Mouse (Mus musculus): ENCODE measurements around the gene Wfdc18.
A peak's percentile ranks its signal among the peaks of the same experiment; 100 is the strongest.

Wfdc18 gene

GRCm38 (mm10) chr11:83708715-83709114 lies at the start of gene Wfdc18:
Gene Wfdc18, plus strand, starts transcription at chr11:83709015.
- DNase-seq (ENCODE audit: low read depth, low spot score) = no peak

DNA sequence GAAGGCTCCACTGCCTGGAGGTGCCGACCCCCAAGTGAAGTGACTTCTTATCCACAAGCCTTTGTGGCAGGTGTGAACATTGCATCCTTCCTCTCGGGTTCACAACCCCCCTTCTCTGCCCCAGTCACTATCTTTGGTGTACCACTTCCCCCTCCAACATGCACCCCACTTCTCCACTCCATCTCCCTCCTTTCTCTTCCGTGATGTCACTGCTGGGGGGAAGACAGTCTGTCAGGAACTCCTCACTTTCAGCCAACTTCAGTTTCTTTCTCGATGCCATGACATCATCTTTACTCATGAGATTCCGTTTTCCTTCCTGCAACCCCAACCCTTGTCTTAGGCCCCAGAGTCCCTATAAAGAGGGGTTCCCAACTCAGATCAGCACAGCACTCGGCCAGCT lies 46.6 kb upstream of the Wfdc18 start, which contains the start of gene Ccl4:
TSS of gene Ccl4 (plus strand) at position 381 of the 400 bp plus-strand sequence.
- DNase-seq (ENCODE audit: low read depth, low spot score) = no peak

GRCm38 (mm10) chr11:83663532-83663931 lies 45.3 kb upstream of the Wfdc18 start:
- no peak for DNase-seq (ENCODE audit: low read depth, low spot score)

GRCm38 (mm10) chr11:83671743-83672142 lies 37.1 kb upstream of the Wfdc18 start:
- DNase-seq (ENCODE audit: low read depth, low spot score) = no peak

DNA sequence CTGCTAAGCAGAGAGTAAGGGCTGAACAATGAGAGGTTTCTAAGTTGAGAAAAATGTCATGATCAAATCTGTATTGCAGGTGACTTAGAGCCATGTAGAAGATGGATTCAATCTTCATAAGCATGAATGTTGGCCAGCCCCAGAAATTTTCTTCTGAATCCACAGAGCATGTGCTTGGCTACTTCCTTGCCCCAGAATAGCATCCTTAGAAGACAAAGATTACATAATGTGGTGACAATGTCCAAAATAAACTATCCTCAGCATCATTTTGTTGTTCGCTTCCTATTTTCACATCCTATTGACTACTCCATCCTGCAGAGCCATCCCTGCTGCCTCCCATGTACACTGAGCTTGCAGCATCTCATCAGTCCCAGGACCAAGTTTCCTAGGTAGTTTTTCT lies 33.1 kb upstream of the Wfdc18 start:
- no peak for DNase-seq (ENCODE audit: low read depth, low spot score)

DNA sequence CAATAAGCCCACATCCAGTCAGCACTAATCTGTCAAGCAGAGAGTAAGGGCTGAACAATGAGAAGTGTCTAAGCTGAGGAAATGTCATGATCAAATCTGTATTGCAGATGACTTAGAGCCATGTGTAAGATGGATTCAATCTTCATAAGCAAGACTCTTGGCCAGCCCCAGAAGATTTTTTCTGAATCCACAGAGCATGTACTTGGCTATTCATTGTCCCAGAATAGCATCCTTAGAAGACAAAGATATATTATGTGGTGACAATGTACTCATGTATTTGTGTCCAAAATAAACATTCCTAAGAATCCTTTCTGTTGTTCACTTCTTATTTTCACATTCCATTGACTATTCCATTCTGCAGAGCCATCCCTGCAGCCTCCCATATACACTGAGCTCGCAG lies 18.9 kb upstream of the Wfdc18 start:
- no peak for DNase-seq (ENCODE audit: low read depth, low spot score)

GRCm38 (mm10) chr11:83692008-83692407 lies 16.8 kb upstream of the Wfdc18 start:
- no peak for DNase-seq (ENCODE audit: low read depth, low spot score)

- DNase-seq (ENCODE audit: low read depth, low spot score) = no peak
Measured at GRCm38 (mm10) chr11:83703705-83704104, 5.1 kb upstream of the Wfdc18 start, which contains the start of gene Wfdc17. Gene Wfdc17, plus strand, starts transcription at chr11:83703991.

DNA sequence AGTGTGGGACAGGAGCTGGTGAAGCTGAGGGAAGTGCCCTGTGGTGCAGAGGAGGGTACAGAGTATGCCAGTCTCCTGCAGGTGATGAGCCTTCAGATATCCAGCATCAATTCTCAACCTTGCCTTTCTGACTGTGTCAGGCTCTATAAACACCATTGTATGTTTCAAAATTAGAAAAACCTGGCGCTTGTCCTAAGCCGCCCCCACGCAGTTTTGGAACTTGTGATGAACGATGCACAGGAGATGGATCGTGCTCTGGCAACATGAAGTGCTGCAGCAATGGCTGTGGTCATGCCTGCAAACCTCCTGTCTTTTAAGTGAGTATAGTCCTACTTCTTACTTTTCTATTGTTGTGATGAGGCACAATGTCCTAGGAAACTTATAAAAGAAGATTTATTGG lies 868 bp downstream of the Wfdc18 start:
- DNase-seq (ENCODE audit: low read depth, low spot score) = no peak

DNA sequence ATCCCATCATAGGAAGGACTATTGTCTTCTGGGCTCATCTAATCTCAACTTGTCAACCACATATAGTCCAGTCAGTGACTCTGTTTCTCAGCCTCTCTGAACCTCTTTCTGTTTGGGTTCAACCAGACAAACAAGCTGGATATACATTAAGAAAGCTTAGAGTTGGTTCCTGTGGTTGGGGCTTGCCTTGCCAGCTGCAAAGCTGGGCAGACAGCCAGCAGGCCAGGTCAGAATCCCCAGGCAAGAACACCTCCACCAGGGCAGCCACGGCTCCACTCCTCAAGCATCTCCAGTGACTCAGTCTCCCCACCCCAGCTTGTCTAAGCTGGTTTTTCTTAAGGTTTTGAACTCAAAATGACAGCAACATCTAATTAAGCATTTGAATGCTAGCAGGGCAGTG lies 3.9 kb downstream of the Wfdc18 start:
- no peak for DNase-seq (ENCODE audit: low read depth, low spot score)

- no peak for DNase-seq (ENCODE audit: low read depth, low spot score)
Measured at GRCm38 (mm10) chr11:83713925-83714324, 5.1 kb downstream of the Wfdc18 start.

DNA sequence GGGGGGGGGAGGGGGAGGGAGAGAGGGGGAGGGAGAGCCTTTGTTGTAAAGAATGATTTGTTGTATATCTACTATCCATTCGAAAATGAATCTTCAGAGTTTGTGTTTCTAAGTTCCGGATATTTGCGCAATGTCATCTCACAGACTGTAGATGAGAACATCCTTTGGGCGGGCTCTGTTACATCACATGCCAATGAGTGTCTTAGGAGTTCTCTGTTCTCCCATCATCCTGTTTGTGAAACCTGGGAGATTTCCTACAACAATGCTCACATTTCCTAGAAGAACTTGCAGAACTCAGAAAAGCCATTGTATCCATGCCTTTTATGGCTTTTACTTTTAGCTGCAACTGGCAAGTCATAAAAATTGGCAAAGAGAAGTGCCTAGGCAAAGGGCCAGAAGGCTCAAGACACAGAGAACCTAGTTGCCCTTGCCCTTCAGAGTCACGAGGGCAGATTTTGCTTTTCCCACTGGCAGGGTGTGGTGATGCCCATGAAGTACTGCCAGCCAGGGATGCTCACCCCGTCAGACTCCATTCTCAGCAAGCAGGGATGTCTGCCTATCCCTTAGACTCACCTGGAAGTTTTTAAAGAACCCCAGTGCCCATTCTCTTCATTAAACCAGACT lies 8.3 kb downstream of the Wfdc18 start:
- DNase-seq (ENCODE audit: low read depth, low spot score) = no peak

GRCm38 (mm10) chr11:83720766-83721165 lies 12.0 kb downstream of the Wfdc18 start:
- no peak for DNase-seq (ENCODE audit: low read depth, low spot score)

DNA sequence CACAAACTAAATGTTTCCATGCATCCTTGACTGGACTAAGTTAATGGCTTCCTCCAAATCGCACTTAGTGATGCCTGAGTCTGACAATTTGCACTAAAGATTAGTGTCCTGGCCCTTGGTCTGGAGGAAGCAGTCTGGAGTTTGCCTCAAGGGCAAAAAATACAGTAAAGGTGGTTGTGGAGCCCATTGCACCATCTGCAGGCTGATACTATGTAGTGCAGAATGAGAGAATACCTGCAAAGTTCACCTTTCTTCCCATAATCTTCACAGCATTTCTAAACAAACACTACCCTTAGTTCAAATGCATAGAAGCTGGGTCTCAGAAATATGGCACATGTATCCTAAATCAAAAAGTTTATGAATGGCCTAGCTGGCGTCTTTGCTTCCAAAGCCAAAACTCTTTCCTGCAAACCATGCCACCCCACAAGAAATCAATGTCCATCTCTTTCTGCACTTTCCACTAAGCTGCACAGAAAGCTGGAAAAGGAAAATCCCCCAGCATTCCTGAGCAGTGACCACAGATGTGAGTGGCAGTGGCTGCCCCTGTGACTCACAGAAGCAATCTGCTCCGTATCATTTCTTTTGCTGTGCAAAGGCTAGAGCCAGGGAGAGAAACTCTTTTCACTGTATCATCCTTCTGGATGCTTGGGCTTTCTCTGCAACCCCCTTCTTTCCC lies 20.1 kb downstream of the Wfdc18 start:
- DNase-seq (ENCODE audit: low read depth, low spot score) = no peak

GRCm38 (mm10) chr11:83731116-83731515 lies 22.3 kb downstream of the Wfdc18 start:
- no peak for DNase-seq (ENCODE audit: low read depth, low spot score)

GRCm38 (mm10) chr11:83733071-83733640 lies 24.3 kb downstream of the Wfdc18 start:
- DNase-seq (ENCODE audit: low read depth, low spot score) = no peak

DNA sequence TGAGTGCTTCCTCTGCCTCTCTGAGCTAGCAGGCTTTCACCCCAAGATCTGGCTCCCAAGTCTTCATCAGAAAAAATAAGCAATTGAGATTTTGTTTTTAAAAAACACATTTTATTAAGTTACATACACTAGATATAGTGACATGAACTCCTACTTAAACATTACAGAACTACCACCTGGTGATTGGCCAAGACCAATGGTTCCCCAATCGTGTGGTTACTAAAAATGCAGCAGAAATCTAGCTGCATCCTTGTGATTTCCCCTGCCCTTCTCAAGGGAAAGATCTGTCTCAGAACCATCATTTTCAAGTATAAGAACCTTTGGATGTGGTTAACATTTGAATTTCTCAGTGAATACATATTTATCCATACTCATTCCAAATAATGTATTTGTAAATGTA lies 25.4 kb downstream of the Wfdc18 start:
- DNase-seq (ENCODE audit: low read depth, low spot score) = no peak

DNA sequence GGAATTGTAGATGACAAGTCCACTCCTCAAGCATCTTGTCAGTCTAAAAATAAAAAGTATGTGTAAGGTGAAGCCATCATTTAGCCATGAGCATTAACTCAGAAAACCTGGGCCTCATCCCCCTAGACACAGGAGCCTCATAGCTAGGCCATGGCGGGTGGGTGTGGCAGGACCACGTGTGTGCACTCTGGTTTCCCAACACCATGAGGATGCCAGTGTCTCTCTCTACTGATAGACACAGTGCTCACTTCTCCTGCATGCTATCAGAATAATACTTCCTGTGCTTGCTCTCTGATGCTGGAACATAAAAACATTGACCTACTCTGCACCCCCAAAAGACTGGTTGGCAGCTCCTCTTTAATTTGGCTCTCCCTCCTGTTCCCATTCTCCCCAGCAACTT lies 27.1 kb downstream of the Wfdc18 start:
- no peak for DNase-seq (ENCODE audit: low read depth, low spot score)

GRCm38 (mm10) chr11:83737109-83737558 lies 28.3 kb downstream of the Wfdc18 start:
- DNase-seq (ENCODE audit: low read depth, low spot score) = no peak

DNA sequence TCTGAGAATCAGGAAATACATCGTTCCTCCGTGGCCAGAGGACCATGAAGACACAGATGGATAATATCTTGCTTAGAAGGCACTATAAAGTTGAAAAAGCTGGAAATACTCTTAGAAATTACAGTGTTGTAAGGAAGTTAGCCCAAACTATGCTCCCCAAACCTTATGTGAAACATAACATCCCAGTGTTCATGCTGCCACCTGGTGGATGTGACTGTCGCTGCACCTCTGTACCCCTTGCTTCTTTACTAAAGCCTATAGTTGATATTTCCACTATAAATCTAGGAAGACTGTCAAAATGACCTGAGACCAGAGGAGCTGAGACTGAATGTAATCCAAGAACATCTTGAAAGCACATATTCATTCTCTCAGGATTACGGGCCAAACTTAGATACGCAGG lies 30.4 kb downstream of the Wfdc18 start:
- peak; percentile 43 for DNase-seq (ENCODE audit: low read depth, low spot score)

- no peak for DNase-seq (ENCODE audit: low read depth, low spot score)
Measured at GRCm38 (mm10) chr11:83740443-83740991, 31.7 kb downstream of the Wfdc18 start.

DNA sequence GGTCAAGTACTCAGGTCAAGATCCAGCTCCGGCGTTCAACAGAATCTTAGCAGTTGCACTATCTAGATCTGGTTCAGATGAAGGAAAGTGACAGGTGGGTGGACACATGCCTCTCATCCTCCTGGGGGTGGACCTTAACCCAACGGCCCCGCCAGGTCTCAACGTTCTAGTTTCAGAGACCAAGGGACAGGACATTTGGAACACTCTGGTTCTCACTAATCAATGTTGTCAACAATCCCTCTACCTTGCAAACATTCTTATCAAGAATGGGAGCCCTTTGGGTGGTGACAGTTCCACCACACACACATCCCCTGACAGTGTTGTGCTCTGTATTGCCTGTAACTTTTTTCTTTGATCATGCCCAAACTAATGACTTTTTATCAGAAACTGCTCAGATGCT lies 33.0 kb downstream of the Wfdc18 start:
- DNase-seq (ENCODE audit: low read depth, low spot score) = no peak
